Mouse (Mus musculus) midbrain, embryonic 10.5 days (tissue): ENCODE measurements around the gene Nfya. TPM values are rescaled to one million over a fixed set of nuclear protein-coding genes. Genes with fewer than 3 reads are reported as not detected.

ENCODE experiments used
- DNase-seq: peaks from one replicate; pipeline ENCODE4 v3.0.0-alpha.2; 2017; ENCODE audit warnings: low spot score
- H3K27ac ChIP-seq: fragments of 300-500 bp; sonication (generic); replicated peaks from 2 replicates; pipeline ENCODE4 v1.5.1; 2016; ENCODE audit warnings: mild to moderate bottlenecking
- H3K27me3 ChIP-seq: fragments of 300-500 bp; sonication (generic); 2 replicates; pipeline ENCODE4 v1.6.1; 2016; ENCODE audit warnings: low read depth, mild to moderate bottlenecking; ENCODE audit not compliant: poor library complexity, severe bottlenecking
- H3K36me3 ChIP-seq: fragments of 300-500 bp; sonication (generic); 2 replicates; pipeline ENCODE4 v1.6.1; 2016; ENCODE audit warnings: mild to moderate bottlenecking, moderate library complexity
- H3K4me1 ChIP-seq: fragments of 300-500 bp; sonication (generic); 2 replicates; pipeline ENCODE4 v1.6.1; 2016
- H3K4me3 ChIP-seq: fragments of 300-500 bp; sonication (generic); 2 replicates; pipeline ENCODE4 v1.5.1; 2016; ENCODE audit warnings: mild to moderate bottlenecking, moderate library complexity
- H3K9me3 ChIP-seq: fragments of 300-500 bp; sonication (generic); replicated peaks from 2 replicates; pipeline ENCODE4 v1.6.1; 2016; ENCODE audit warnings: mild to moderate bottlenecking
- WGBS: fragments of 180-500 bp; shearing (Covaris S2); methylation state at CpG from one replicate; pipeline ENCODE4 v1.1.7; 2016; 5-methylcytosine and 5-hydroxymethylcytosine counted together
- polyA plus RNA-seq: library from polyadenylated mRNA; unstranded; fragments of >200 nt; fragmentation: Nextera tagmentation; extraction: Ambion mirVana; gene quantifications from 2 replicates; pipeline ENCODE4 v1.2.1, GENCODE M21; 2016

Gene Nfya
- polyA plus RNA-seq, 1 experiment from 2014 or later: 15.8 TPM

GRCm38 (mm10) chr17:48442745-48443457 lies 33.2 kb upstream of the Nfya start:
- H3K27me3 ChIP-seq: no peaks in the 10 kb centered on the region
- no peak for DNase-seq
- H3K4me1 ChIP-seq: peaks cover 2% of the 10 kb centered on the region; the same call in 1 of the 2 replicates
- WGBS: 82% methylated on average over 7 of the region's 7 CpGs
- H3K9me3 ChIP-seq: no peaks in the 10 kb centered on the region
- no peaks in the 10 kb centered on the region for H3K36me3 ChIP-seq
- no peak overlapping the region for H3K4me3 ChIP-seq
- no peak overlapping the region for H3K27ac ChIP-seq

- Histone ChIP-seq H3K4me1 (peaks cover 17% of the 10 kb centered on the region), H3K27ac (peak overlapping the region; percentile 75), H3K27me3 (no peaks in the 10 kb centered on the region), H3K36me3 (no peaks in the 10 kb centered on the region), H3K4me3 (no peak overlapping the region), H3K9me3 (no peaks in the 10 kb centered on the region)
- WGBS: 45% methylated on average over 7 of the region's 7 CpGs
- DNase-seq: peak; percentile 34
Measured at GRCm38 (mm10) chr17:48437421-48437911, 27.8 kb upstream of the Nfya start.

GRCm38 (mm10) chr17:48436487-48436886 lies 26.8 kb upstream of the Nfya start:
- no peaks in the 10 kb centered on the region for H3K36me3 ChIP-seq
- H3K9me3 ChIP-seq: no peaks in the 10 kb centered on the region
- no peak overlapping the region for H3K27ac ChIP-seq
- no peak overlapping the region for H3K4me3 ChIP-seq
- H3K27me3 ChIP-seq: no peaks in the 10 kb centered on the region
- H3K4me1 ChIP-seq: peaks cover 20% of the 10 kb centered on the region
- no peak for DNase-seq
- 79% methylated on average over 1 of the region's 1 CpGs for WGBS

GRCm38 (mm10) chr17:48434479-48434878 lies 24.8 kb upstream of the Nfya start:
- no peak for DNase-seq
- no peaks in the 10 kb centered on the region for H3K9me3 ChIP-seq
- H3K4me1 ChIP-seq: peaks cover 20% of the 10 kb centered on the region
- H3K27me3 ChIP-seq: no peaks in the 10 kb centered on the region
- H3K36me3 ChIP-seq: no peaks in the 10 kb centered on the region
- 85% methylated on average over 5 of the region's 5 CpGs for WGBS
- H3K27ac ChIP-seq: no peak overlapping the region
- no peak overlapping the region for H3K4me3 ChIP-seq

- 73% methylated on average over 6 of the region's 6 CpGs for WGBS
Measured at GRCm38 (mm10) chr17:48433689-48434330, 24.1 kb upstream of the Nfya start.

GRCm38 (mm10) chr17:48433006-48433655 lies 23.4 kb upstream of the Nfya start:
- no peaks in the 10 kb centered on the region for H3K27me3 ChIP-seq
- H3K4me1 ChIP-seq: peaks cover 20% of the 10 kb centered on the region

More at GRCm38 (mm10) chr17:48433689-48434330, 24.1 kb upstream of the Nfya start:
- no peak for DNase-seq
- Histone ChIP-seq H3K27me3 (no peaks in the 10 kb centered on the region), H3K4me1 (peaks cover 20% of the 10 kb centered on the region), H3K9me3 (no peaks in the 10 kb centered on the region), H3K4me3 (no peak overlapping the region), H3K27ac (no peak overlapping the region), H3K36me3 (no peaks in the 10 kb centered on the region)

GRCm38 (mm10) chr17:48432158-48432980 lies 22.7 kb upstream of the Nfya start, which contains the start of gene Apobec2:
Gene Apobec2, minus strand, starts transcription at chr17:48432930.
- 77% methylated on average over 16 of the region's 16 CpGs for WGBS
- peaks cover 13% of the 10 kb centered on the region for H3K4me1 ChIP-seq

More at GRCm38 (mm10) chr17:48433006-48433655, 23.4 kb upstream of the Nfya start:
- 86% methylated on average over 20 of the region's 20 CpGs for WGBS
- H3K9me3 ChIP-seq: no peaks in the 10 kb centered on the region
- no peak overlapping the region for H3K4me3 ChIP-seq
- no peak for DNase-seq
- 0 out of 2 replicates have a peak overlapping the region, but pooled peaks have one; percentile 50 for H3K27ac ChIP-seq
- H3K36me3 ChIP-seq: no peaks in the 10 kb centered on the region

GRCm38 (mm10) chr17:48431054-48431453 lies 21.3 kb upstream of the Nfya start:
- H3K4me1 ChIP-seq: peaks cover 17% of the 10 kb centered on the region
- H3K9me3 ChIP-seq: no peaks in the 10 kb centered on the region
- no peaks in the 10 kb centered on the region for H3K36me3 ChIP-seq
- no peak overlapping the region for H3K27ac ChIP-seq
- 68% methylated on average over 5 of the region's 5 CpGs for WGBS
- no peak overlapping the region for H3K4me3 ChIP-seq
- no peaks in the 10 kb centered on the region for H3K27me3 ChIP-seq
- no peak for DNase-seq

More at GRCm38 (mm10) chr17:48432158-48432980, 22.7 kb upstream of the Nfya start, which contains the start of gene Apobec2:
- peak within 1 kb of the TSS; percentile 50; the same call in 1 of the 2 replicates for H3K27ac ChIP-seq
- H3K36me3 ChIP-seq: no peaks in the 10 kb centered on the region
- no peaks in the 10 kb centered on the region for H3K27me3 ChIP-seq
- DNase-seq: peak; percentile 25
- no peaks in the 10 kb centered on the region for H3K9me3 ChIP-seq
- no peak within 1 kb of the TSS for H3K4me3 ChIP-seq

GRCm38 (mm10) chr17:48430394-48430793 lies 20.7 kb upstream of the Nfya start:
- Histone ChIP-seq H3K4me3 (no peak overlapping the region), H3K4me1 (peaks cover 22% of the 10 kb centered on the region), H3K36me3 (no peaks in the 10 kb centered on the region), H3K27ac (0 out of 2 replicates have a peak overlapping the region, but pooled peaks have one; percentile 3), H3K27me3 (no peaks in the 10 kb centered on the region), H3K9me3 (no peaks in the 10 kb centered on the region)
- DNase-seq: no peak
- WGBS: 68% methylated on average over 5 of the region's 5 CpGs

GRCm38 (mm10) chr17:48427852-48428530 lies 18.3 kb upstream of the Nfya start:
- Histone ChIP-seq H3K9me3 (no peaks in the 10 kb centered on the region), H3K4me1 (peaks cover 22% of the 10 kb centered on the region), H3K27me3 (no peaks in the 10 kb centered on the region), H3K36me3 (no peaks in the 10 kb centered on the region), H3K4me3 (no peak overlapping the region), H3K27ac (0 out of 2 replicates have a peak overlapping the region, but pooled peaks have one; percentile 46)
- WGBS: 78% methylated on average over 11 of the region's 11 CpGs
- no peak for DNase-seq

GRCm38 (mm10) chr17:48426991-48427750 lies 17.5 kb upstream of the Nfya start:
- no peak for DNase-seq
- no peaks in the 10 kb centered on the region for H3K9me3 ChIP-seq
- peaks cover 15% of the 10 kb centered on the region for H3K4me1 ChIP-seq
- H3K4me3 ChIP-seq: no peak overlapping the region
- no peaks in the 10 kb centered on the region for H3K36me3 ChIP-seq
- 0 out of 2 replicates have a peak overlapping the region, but pooled peaks have one; percentile 7 for H3K27ac ChIP-seq
- H3K27me3 ChIP-seq: no peaks in the 10 kb centered on the region
- 76% methylated on average over 13 of the region's 13 CpGs for WGBS
